Mouse (Mus musculus) monocyte, adult 2 months (primary cell): ENCODE results near the gene Gtf2h4.

Experiments used
- DNase-seq, 2 experiments: peaks; one replicate each; pipeline ENCODE4 v3.0.0; 2022; ENCODE audit warnings: low spot score in 2 of 2, low read depth in 1 of 2

Gtf2h4 gene

GRCm38 (mm10) chr17:35673416-35674035 is at the start of gene Gtf2h4:
Gtf2h4 (minus strand) TSS chr17:35673739.
- peak; percentile 45 to 76 for DNase-seq

- no peak for DNase-seq
Observed at GRCm38 (mm10) chr17:35721676-35722075, 48.1 kb upstream of the Gtf2h4 start.

GRCm38 (mm10) chr17:35720340-35720727 is 46.8 kb upstream of the Gtf2h4 start:
- DNase-seq, result no peak

GRCm38 (mm10) chr17:35719616-35720339 is 46.2 kb upstream of the Gtf2h4 start:
- no peak for DNase-seq

- DNase-seq, result no peak
Observed at GRCm38 (mm10) chr17:35717080-35717479, 43.5 kb upstream of the Gtf2h4 start.

GRCm38 (mm10) chr17:35716114-35716513 is 42.6 kb upstream of the Gtf2h4 start:
- DNase-seq, result no peak

GRCm38 (mm10) chr17:35710705-35711347 is 37.3 kb upstream of the Gtf2h4 start:
- DNase-seq, result no peak

GRCm38 (mm10) chr17:35708611-35709010 is 35.1 kb upstream of the Gtf2h4 start:
- no peak for DNase-seq

- DNase-seq, result no peak
Observed at GRCm38 (mm10) chr17:35707929-35708328, 34.4 kb upstream of the Gtf2h4 start.

- DNase-seq, result no peak
Observed at GRCm38 (mm10) chr17:35705836-35706235, 32.3 kb upstream of the Gtf2h4 start.

GRCm38 (mm10) chr17:35704621-35705464 is 31.3 kb upstream of the Gtf2h4 start, which contains the start of gene Ddr1:
Ddr1 (minus strand) TSS chr17:35704621.
- no peak for DNase-seq

- DNase-seq, result no peak
Observed at GRCm38 (mm10) chr17:35703751-35704271, 30.3 kb upstream of the Gtf2h4 start.

- DNase-seq, result no peak
Observed at GRCm38 (mm10) chr17:35703065-35703464, 29.5 kb upstream of the Gtf2h4 start.

GRCm38 (mm10) chr17:35702605-35703004 is 29.1 kb upstream of the Gtf2h4 start:
- no peak for DNase-seq

- DNase-seq, result no peak
Observed at GRCm38 (mm10) chr17:35701978-35702461, 28.5 kb upstream of the Gtf2h4 start.

GRCm38 (mm10) chr17:35701203-35701977 is 27.9 kb upstream of the Gtf2h4 start:
- DNase-seq, result no peak

GRCm38 (mm10) chr17:35700371-35700961 is 26.9 kb upstream of the Gtf2h4 start:
- no peak for DNase-seq

GRCm38 (mm10) chr17:35699919-35700318 is 26.4 kb upstream of the Gtf2h4 start:
- DNase-seq, result no peak

GRCm38 (mm10) chr17:35698501-35698883 is 25.0 kb upstream of the Gtf2h4 start:
- no peak for DNase-seq
